Mouse (Mus musculus) R1 (cell line): Measurements from ENCODE around the gene Sowahd.
A peak's percentile ranks its signal among the peaks of the same experiment; 100 is the strongest.
"Not testable (repeated sequence)": the region's sequence is repeated elsewhere in the genome, so short reads cannot be mapped to it uniquely, and the experiment has no call there.

Experiments
- DNase-seq: peaks from one replicate; pipeline ENCODE4 v3.0.0-alpha.2; 2018; ENCODE audit warnings: low read depth, low spot score

Sowahd gene

GRCm38 (mm10) chrX:37048066-37048889 lies at the start of gene Sowahd:
TSS of gene Sowahd (plus strand) at chrX:37048845.
- DNase-seq: peak; percentile 35

GRCm38 (mm10) chrX:37013870-37014269 lies 34.8 kb upstream of the Sowahd start:
- DNase-seq: no peak

- no peak for DNase-seq
Observed at GRCm38 (mm10) chrX:37018150-37018654, 30.4 kb upstream of the Sowahd start.

- DNase-seq: peak; percentile 39
Observed at GRCm38 (mm10) chrX:37019045-37019444, 29.6 kb upstream of the Sowahd start.

GRCm38 (mm10) chrX:37022690-37023089 lies 26.0 kb upstream of the Sowahd start:
- DNase-seq: peak; percentile 34

- DNase-seq: no peak
Observed at GRCm38 (mm10) chrX:37023652-37024309, 24.9 kb upstream of the Sowahd start.

GRCm38 (mm10) chrX:37028378-37028777 lies 20.3 kb upstream of the Sowahd start:
- no peak for DNase-seq

- peak; percentile 50 for DNase-seq
Observed at GRCm38 (mm10) chrX:37042726-37043125, 5.9 kb upstream of the Sowahd start.

- DNase-seq: no peak
Observed at GRCm38 (mm10) chrX:37048890-37049823, 512 bp downstream of the Sowahd start.

GRCm38 (mm10) chrX:37063902-37064301 lies 15.3 kb downstream of the Sowahd start:
- DNase-seq: no peak

GRCm38 (mm10) chrX:37067299-37067698 lies 18.7 kb downstream of the Sowahd start:
- no peak for DNase-seq

- DNase-seq: no peak
Observed at GRCm38 (mm10) chrX:37068766-37069165, 20.1 kb downstream of the Sowahd start.

- DNase-seq: peak; percentile 66
Observed at GRCm38 (mm10) chrX:37074262-37074892, 25.7 kb downstream of the Sowahd start.

GRCm38 (mm10) chrX:37076651-37077050 lies 28.0 kb downstream of the Sowahd start:
- DNase-seq: peak; percentile 81

- DNase-seq: not testable (repeated sequence)
Observed at GRCm38 (mm10) chrX:37080345-37080744, 31.7 kb downstream of the Sowahd start.

- peak; percentile 6 for DNase-seq
Observed at GRCm38 (mm10) chrX:37081194-37081593, 32.5 kb downstream of the Sowahd start.

- no peak for DNase-seq
Observed at GRCm38 (mm10) chrX:37084318-37084926, 35.8 kb downstream of the Sowahd start.

GRCm38 (mm10) chrX:37084927-37085660 lies 36.4 kb downstream of the Sowahd start, which contains the start of gene Rpl39:
TSS of gene Rpl39 (minus strand) at chrX:37085402.
- peak; percentile 94 for DNase-seq

- DNase-seq: no peak
Observed at GRCm38 (mm10) chrX:37085665-37086064, 37.0 kb downstream of the Sowahd start.

GRCm38 (mm10) chrX:37088778-37089177 lies 40.1 kb downstream of the Sowahd start:
- DNase-seq: no peak
